Mouse (Mus musculus) heart, postnatal 0 days (tissue): ENCODE measurements at regions not wholly inside any gene's neighbourhood (a gene's known extent, or its start where the extent isn't known, plus 50 kb on each side); places are given as distances from the start of the nearest gene placed in this dataset.

Source experiments
- ATAC-seq: fragments of 200-750 bp; cut with Nextera tagmentation; 2 replicates; pipeline ENCODE4 v1.8.0; 2017; ENCODE audit warnings: low read depth, moderate number of reproducible peaks, moderate library complexity; ENCODE audit not compliant: insufficient read depth
- DNase-seq: peaks from one replicate; pipeline ENCODE4 v3.0.0-alpha.2; 2016; ENCODE audit warnings: low spot score
- H3K27ac ChIP-seq: fragments of 300-500 bp; sonication (generic); 2 replicates; pipeline ENCODE4 v1.5.1; 2014; ENCODE audit warnings: low read depth, mild to moderate bottlenecking
- H3K27me3 ChIP-seq: fragments of 300-500 bp; sonication (generic); 2 replicates; pipeline ENCODE4 v1.6.1; 2014; ENCODE audit warnings: low read length, mixed read lengths; ENCODE audit not compliant: control insufficient read depth, insufficient read depth
- H3K36me3 ChIP-seq: fragments of 300-500 bp; sonication (generic); replicated peaks from 2 replicates; pipeline ENCODE4 v1.6.1; 2014; ENCODE audit warnings: low read length, mixed read lengths; ENCODE audit not compliant: control insufficient read depth, insufficient read depth
- H3K4me1 ChIP-seq: fragments of 300-500 bp; sonication (generic); 2 replicates; pipeline ENCODE4 v1.6.1; 2014; ENCODE audit warnings: antibody characterized with exemption; ENCODE audit not compliant: control insufficient read depth, insufficient read depth
- H3K4me2 ChIP-seq: fragments of 300-500 bp; sonication (generic); 2 replicates; pipeline ENCODE4 v1.6.1; 2014; ENCODE audit warnings: low read depth, mild to moderate bottlenecking, low read length, moderate library complexity
- H3K4me3 ChIP-seq: fragments of 300-500 bp; sonication (generic); 2 replicates; pipeline ENCODE4 v1.5.1; 2014; ENCODE audit warnings: low read depth, low read length
- H3K9ac ChIP-seq: fragments of 300-500 bp; sonication (generic); replicated peaks from 2 replicates; pipeline ENCODE4 v1.6.1; 2014; ENCODE audit warnings: low read depth, low read length, mixed read lengths
- H3K9me3 ChIP-seq: fragments of 300-500 bp; sonication (generic); replicated peaks from 2 replicates; pipeline ENCODE4 v1.6.1; 2016; ENCODE audit warnings: low read length; ENCODE audit not compliant: control insufficient read depth
- CTCF ChIP-seq: IDR thresholded peaks from 2 replicates; pipeline ENCODE4 v1.5.1; 2016; ENCODE audit warnings: antibody characterized with exemption, control low read depth, low read depth
- EP300 ChIP-seq: IDR thresholded peaks from 2 replicates; pipeline ENCODE4 v1.6.1; 2016; ENCODE audit warnings: antibody characterized with exemption, low read depth
- WGBS: fragments of 180-500 bp; shearing (Covaris S2); extraction: QIAGEN DNeasy Blood & Tissue Kit; methylation state at CpG from one replicate; pipeline ENCODE4 v1.1.7; 2014; 5-methylcytosine and 5-hydroxymethylcytosine counted together

DNA sequence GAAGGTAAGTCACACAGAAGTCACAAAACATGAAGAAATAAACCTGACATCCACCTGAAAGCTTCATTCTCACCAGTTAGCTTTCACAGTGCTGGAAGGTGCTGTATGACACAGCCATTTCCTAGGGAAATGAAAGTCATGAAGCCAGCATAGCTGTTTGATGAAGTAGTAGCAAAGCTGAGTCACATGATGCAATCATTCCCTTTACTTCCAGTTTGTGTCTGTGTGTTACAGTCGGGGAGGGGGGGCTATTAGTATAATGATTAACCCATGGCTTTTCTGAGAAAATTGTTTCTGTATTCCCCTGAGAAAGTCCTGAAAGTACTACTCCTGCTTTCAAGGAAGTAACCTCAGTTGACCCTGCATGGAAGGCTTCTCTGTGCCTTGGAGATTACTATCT is 94.8 kb upstream of the Manea start:
- no peak overlapping the region for H3K9ac ChIP-seq
- H3K27ac ChIP-seq: no peak overlapping the region
- no peaks in the 10 kb centered on the region for H3K9me3 ChIP-seq
- WGBS: 42% methylated on average over 1 of the region's 1 CpGs
- no peaks in the 10 kb centered on the region for H3K4me1 ChIP-seq
- H3K4me3 ChIP-seq: no peak overlapping the region
- TF ChIP-seq EP300 (no peak), CTCF (no peak)
- DNase-seq (no peak), ATAC-seq (no peak)
- H3K27me3 ChIP-seq: no peaks in the 10 kb centered on the region
- H3K4me2 ChIP-seq: no peak overlapping the region
- H3K36me3 ChIP-seq: no peaks in the 10 kb centered on the region

DNA sequence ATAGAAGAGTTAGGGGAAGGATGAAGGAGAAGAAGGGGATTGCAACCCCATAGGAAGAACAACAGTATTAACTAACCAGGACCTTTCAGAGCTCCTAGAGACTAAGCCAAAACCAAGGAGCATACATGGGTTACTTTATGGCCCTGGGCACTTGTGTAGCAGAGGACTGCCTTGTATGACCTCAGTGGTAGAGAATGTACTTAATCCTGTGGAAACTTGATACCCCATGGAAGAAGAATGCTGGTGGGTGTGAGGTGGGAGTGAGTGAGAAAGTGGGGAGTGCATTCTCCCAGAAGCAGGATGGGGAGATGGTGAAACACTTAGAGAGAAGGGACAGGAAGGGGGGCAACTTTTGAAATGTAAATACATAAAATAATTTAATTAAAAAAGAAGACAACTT is 75.4 kb upstream of the Manea start:
- no peaks in the 10 kb centered on the region for H3K9me3 ChIP-seq
- H3K36me3 ChIP-seq: no peaks in the 10 kb centered on the region
- H3K27me3 ChIP-seq: no peaks in the 10 kb centered on the region
- ATAC-seq (no peak), DNase-seq (no peak)
- H3K4me3 ChIP-seq: no peak overlapping the region
- H3K9ac ChIP-seq: no peak overlapping the region
- no peak overlapping the region for H3K27ac ChIP-seq
- no peak overlapping the region for H3K4me2 ChIP-seq
- no peaks in the 10 kb centered on the region for H3K4me1 ChIP-seq
- no peak for TF ChIP-seq EP300
- TF ChIP-seq CTCF: no peak

DNA sequence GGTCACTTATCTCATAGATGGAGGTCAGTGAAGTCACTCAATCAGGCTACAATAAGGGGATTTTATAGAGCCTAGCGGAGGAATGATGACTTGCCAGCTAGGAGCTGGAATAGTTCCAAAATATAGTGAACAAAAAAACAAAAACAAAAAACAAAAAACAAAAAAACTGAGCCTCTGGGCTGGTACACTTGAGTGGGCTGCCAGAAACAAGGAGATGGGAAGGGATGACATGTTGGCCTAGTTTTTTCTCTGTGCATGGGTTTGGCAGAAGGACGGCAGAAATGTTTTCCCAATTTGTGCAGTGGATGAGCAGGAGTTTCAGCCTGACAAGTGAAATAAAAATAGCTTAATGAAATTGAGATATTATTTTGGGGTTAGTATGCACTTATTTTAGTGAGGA is 57.6 kb upstream of the Manea start:
- no peak for TF ChIP-seq CTCF
- TF ChIP-seq EP300: no peak
- no peaks in the 10 kb centered on the region for H3K4me1 ChIP-seq
- no peak overlapping the region for H3K4me2 ChIP-seq
- ATAC-seq (no peak), DNase-seq (no peak)
- no peak overlapping the region for H3K27ac ChIP-seq
- no peaks in the 10 kb centered on the region for H3K36me3 ChIP-seq
- H3K4me3 ChIP-seq: no peak overlapping the region
- 64% methylated on average over 2 of the region's 2 CpGs for WGBS
- no peaks in the 10 kb centered on the region for H3K9me3 ChIP-seq
- no peaks in the 10 kb centered on the region for H3K27me3 ChIP-seq
- H3K9ac ChIP-seq: no peak overlapping the region

DNA sequence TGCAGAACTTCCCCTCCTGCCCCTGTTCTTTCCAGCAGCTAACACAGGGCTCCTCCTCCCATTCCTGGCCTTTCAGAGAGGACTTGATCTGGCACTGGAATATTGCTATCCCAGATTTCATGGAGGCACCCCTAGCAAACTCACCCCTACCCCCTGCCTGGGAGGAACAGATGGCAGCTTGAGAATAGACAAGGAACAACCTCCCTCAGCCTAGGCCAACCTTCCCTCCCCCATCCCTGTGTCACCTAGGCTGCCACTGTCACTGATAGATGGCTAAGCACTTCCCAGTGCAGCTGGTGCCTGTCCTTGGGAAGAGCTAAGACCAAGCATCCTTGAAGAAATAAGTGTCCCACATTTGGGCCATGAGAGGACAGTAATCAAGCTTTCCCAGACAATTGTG is 55.5 kb upstream of the Manea start:
- H3K36me3 ChIP-seq: no peaks in the 10 kb centered on the region
- H3K4me1 ChIP-seq: no peaks in the 10 kb centered on the region
- DNase-seq: no peak
- no peaks in the 10 kb centered on the region for H3K27me3 ChIP-seq
- H3K9me3 ChIP-seq: no peaks in the 10 kb centered on the region
- no peak overlapping the region for H3K4me2 ChIP-seq
- H3K27ac ChIP-seq: no peak overlapping the region
- no peak overlapping the region for H3K9ac ChIP-seq
- no peak for ATAC-seq
- TF ChIP-seq CTCF (no peak), EP300 (no peak)
- no peak overlapping the region for H3K4me3 ChIP-seq
